Mouse (Mus musculus) embryo, embryonic 11.5 days (tissue): ENCODE measurements around the gene Plekhh2.

Experiments
- DNase-seq: peaks from one replicate; pipeline ENCODE4 v3.0.0-alpha.2; 2012; ENCODE audit warnings: low read depth, low spot score

The Plekhh2 gene

DNA sequence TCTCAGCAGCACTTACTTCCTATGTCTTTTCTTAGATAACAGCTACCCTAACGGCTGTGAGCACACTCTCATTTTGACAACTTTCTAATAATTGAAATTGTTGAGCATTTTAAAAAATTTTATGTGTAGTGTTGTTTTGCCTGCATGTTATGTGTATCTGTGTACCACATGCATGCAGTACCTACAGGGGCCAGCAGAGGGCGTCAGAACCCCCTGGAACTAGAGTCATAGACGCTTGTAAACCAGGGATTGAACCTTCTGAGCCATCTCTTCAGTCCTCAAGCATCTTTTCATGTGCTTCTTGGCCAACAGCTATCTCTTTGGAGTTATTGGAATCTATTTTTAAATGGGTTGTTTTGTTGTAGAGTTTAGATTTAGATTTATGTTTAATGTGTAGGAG, 130.2 kb downstream of the Plekhh2 start:
- DNase-seq: no peak

DNA sequence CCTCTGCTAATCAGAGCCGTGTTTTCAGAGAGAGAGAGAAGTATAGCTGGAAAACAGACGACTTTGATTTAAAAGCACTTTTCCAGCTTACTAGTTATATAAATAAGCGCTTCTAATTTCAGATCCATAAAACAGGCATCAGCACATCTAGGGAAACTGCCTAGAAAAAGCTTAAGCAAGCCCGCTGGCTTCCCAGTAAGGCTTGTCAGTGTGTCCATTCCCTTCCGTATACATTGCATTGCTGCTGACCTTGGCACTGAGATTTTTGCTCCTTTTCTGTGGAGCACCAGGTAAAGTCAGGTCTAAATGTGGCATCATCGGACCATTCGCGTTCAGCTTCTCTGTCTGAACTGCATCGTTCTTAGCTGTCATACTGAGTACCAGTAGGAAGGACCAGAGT, 130.6 kb downstream of the Plekhh2 start:
- no peak for DNase-seq

DNA sequence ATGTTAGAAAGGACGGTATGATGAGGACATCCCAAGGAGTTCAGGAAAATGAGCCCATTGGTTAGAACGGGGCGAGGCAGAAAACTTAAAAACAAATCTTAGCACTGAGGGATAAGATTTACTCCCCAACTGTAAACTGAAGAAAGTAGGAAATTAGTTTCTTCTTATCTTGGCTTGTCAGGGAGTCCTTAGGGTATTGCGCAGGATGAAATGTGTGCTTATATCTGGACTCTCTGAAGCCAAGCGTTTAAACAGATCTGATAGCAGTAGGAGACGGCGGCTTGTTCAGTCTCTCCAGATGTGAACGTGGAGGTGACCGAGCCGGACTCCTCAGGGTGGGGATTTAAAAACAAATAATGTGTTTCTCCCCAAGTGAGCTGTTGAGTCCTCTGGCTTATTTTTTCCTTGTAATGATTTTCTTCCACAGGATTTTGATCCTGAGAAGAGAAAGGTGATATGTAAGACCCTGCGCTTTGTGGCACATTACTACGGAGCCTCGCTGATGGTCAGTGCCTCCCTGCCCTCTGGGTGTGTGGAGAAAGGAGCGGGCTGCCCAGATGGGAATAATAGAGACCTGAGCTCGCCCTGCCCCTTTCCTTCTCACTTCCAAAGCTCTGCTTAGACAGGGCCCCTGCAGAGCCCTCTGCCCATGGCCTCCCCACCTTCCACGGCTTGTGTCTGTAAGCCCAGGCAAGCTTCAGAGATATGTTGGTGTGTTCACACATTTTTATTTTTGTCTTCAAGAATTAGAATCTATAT, 132.8 kb downstream of the Plekhh2 start:
- DNase-seq: no peak

DNA sequence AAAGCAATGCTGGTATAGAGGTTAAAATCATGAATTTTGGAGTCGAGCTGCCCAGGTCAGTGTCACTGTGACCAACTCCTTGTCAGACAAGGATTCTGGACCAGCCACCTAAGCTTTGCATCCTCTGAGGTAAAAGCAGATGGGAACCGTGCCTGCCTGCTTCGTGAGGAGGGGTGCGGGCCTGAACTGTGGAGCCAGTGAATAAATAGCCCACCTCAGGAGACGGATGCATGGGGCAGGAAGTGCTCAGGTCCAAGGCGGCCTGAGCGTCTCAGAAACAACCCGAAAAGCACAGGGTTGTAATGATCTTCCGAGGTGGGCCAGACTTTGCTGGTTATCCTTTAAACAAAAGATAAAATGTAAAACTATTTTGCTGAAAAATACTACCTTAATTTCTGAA, 133.4 kb downstream of the Plekhh2 start:
- no peak for DNase-seq

DNA sequence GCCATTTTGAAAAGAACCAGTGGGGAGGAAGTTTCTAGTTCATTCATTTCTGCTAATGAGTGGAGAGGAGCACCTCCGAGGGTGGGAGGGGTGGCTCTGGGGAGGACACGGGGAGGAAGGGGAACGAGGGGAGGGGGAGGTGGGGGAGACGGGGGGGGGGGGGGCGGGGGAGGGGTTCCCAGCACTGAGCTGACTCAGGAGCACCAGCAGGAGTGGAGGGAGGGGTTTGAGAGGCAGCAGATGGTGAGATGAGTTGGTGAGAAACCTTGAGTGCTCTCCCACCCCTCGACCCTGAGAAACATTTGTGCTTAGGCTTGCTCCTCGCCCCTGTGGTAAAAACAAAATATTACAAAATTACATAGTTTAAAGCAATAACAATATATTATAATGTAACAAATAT, 134.2 kb downstream of the Plekhh2 start:
- no peak for DNase-seq

DNA sequence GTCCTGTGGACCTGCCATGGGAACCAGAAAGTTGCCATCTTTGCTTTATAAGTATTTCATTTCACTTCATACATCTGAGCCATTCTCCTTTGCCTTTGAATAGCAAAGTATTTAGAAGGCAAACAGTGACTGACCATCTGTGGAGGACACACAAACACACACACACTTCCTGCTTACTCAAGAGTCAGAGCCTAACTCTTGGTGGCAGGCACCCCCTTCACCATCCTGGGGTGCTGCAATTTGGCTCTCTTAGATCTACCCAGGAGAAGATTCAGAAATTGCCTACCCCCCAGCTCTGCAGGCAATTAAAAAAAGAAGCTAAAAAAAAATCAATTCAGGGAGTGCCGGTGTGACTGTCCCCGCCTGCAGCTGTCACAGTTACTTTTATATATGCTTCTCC, 134.8 kb downstream of the Plekhh2 start:
- DNase-seq: no peak

DNA sequence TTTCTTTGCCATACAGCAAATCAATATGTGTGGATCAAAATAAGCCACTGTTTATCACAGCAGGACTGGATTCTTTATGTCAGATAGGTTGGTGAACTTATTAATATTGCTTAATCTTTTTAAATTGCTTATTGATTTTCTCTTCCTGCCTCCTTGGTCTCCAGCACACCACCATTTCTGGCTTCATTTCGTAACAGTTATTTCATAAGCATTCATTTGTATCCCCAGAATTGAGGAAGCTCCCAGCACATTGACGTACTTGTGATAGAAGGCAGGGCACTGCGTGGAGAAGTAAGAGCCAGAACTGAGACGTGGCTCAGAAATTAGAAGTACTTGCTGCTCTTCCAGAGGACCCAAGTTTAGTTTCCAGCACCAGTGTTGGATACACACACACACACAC, 135.9 kb downstream of the Plekhh2 start:
- no peak for DNase-seq

DNA sequence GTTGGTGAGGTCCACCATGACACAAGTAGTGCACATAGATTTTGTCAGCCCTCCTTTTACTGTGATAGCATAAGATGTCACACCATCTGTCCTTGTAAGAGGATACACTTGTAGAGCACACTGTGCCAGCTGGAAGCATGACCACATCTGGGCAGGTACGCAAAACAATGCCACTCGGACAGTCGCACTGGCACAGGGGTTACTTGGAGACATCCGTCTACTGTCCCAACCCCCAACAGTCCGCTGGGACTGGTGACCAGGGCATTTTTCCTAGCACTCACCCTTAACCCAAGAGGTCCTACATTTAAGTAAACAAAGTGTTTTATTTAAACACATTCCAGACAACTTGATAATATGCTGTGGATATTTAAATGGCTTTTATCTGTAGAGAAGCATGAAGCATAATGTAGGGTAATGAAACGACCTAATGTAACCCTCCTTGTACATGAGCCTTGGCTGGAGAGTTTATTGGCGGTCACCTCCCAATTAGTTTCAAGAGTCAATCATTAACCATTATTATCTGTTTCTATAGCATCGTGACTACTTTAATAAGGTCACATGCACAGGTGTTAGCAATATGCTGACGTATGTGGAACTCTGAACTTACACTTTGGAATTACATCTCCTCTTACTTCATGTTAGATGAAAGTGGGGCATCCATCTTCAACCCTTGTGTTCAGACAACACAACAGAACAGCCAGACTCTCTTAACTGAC, 138.8 kb downstream of the Plekhh2 start:
- no peak for DNase-seq

DNA sequence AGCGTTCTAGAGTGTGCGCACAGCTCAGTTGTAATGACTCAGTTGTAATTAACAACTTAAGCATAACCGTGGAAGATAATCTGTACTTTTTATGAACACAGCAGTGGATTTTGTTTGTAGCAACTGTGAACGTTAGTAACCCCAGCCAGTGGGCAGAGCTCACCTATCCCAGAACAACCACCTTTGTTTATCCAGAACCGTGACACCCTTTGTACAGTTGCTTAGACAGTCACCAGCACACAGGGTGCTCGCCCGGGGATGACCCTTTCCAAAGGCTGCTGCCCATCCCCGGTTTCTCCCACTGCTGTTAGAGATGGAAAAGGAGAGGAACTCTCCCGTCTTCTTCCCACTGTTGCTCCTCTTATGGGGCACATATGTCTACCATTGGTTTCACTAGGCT, 141.8 kb downstream of the Plekhh2 start:
- DNase-seq: no peak

DNA sequence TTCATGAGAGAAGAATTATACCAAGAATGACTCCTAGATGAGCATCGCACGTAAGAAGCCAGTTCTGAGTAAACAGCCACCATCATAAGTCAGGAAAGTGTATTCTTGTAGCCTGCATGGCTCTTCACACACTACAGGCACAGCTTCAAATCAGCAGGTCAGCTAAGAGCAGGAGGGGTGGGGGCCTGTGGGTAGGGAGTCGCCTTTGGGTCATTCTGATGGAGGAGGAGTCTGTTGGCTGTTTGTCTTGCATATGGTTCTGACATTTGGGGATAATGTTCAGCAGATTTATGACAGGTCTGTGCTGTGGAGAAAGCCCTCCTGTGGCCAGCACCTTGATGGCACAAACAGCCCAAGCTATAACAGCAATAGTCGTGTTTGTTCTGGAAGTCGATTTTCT, 144.5 kb downstream of the Plekhh2 start:
- no peak for DNase-seq

DNA sequence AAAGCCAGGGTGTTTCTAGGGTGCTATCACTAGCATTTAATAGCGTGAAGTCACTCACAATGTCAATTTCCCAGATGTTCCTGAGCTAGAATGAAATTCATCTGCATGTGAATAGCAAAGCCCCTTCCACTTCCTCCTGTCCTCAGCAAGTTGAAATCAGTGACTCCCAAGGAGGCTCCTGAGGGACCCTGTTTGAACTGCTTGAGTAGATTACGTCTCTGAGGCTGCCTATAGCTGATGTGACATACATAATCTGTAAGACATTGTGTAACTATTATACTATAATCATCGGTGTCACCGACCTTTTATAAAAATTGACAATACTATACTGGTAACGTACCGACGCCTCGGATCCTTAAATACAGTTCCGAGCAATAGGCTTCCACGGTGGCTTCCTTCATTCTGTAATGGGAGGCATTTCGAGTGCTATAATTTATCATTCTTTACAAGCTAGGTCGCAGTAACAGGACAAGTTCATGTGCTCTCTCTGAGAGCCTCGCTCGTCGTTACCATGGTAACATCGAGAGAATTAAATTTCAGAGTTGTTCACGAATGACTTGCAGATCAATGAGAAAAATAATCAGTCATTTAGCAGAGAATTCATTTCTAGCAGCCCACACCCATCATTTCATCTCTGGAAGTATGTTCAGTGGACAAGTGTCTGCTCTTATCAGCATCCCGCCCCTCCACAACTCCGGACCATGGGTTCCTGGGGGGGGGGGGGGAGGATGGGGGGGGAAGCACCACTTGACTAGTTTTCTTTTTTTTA, 145.1 kb downstream of the Plekhh2 start:
- no peak for DNase-seq

DNA sequence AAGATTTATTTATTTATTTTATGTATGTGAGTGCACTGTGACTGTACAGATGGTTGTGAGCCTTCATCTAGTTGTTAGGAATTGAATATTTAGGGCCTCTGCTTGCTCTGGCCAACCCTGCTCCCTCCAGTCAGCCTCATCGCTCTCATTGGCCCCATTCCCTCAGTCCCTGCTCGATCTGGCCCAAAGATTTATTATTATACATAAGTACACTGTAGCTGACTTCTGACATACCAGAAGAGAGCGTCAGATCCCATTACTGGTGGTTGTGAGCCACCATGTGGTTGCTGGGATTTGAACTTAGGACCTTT, 145.7 kb downstream of the Plekhh2 start:
- no peak for DNase-seq

DNA sequence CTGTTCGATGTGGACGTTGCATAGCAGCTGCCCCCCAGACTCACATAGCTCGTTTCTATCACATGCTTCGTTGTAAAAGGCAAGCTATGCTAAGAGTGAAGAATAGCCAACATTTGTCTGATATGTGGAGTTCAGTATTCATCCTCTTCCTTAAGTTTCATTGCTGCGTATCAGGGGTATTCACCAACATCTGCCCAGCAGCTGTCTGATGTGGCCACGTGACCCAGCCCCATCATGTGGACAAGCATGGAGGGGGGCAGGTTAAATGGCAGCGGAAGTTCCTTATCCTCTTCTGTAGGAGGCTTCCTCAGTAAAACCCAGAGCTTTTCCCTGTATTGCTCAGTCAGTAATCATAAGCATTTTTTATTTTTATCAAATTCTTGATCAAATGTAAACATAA, 146.1 kb downstream of the Plekhh2 start:
- no peak for DNase-seq

DNA sequence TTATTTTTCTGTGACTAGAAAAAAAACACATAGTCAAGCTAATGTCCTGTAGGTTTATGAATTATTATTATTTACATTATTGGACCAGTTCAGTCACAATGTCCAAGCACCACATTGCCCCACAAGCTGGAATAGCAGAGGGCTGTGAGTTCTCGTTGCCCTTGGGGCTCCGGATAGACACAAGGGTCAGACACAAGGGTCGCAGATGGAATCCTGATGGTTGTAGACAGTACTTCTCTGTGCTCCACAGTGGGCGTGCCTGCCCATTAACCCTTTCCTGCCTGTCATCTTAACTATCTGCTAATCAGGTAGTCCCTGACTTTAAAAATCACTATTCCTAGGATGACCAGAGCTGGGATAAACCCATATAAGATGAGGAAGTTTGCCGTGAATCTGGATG, 146.5 kb downstream of the Plekhh2 start:
- no peak for DNase-seq

DNA sequence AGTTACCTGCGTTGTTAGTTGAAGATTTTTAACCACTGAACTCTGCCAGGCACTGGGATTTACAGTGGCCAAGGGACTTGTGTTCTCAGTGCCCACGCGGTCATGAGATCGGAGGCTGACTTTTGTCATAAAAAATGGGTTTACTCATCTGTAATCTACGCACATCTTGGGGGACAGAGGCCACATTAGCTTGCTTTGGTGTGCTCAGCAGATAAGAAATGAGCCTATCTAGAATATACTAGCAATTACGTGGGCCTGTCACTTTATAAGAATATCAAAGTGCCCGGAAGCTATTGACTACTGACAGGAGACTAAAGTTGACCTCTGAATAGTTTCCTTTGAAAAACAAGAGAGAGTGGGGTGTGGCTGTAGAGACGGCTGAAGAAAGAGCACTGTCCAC, 147.3 kb downstream of the Plekhh2 start:
- DNase-seq: no peak

DNA sequence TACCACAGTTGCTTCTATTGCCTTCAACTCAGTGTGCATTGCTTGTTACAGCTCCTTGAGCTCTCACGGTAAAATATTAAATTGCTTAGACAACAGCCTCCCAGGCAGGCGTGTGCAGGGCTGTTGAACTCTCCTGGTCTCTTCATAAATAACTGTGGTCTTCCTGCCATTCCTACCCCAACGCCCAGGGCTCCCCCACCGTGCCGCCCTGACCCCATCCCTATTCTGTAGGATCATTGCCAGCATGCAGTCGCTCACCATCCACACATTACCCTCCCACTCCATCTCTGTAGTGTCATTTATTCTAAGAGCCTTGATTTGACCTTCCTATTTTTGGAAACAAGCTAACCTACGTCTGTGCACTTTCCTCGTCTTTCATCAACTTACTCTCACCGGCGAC, 153.4 kb downstream of the Plekhh2 start:
- DNase-seq: no peak

DNA sequence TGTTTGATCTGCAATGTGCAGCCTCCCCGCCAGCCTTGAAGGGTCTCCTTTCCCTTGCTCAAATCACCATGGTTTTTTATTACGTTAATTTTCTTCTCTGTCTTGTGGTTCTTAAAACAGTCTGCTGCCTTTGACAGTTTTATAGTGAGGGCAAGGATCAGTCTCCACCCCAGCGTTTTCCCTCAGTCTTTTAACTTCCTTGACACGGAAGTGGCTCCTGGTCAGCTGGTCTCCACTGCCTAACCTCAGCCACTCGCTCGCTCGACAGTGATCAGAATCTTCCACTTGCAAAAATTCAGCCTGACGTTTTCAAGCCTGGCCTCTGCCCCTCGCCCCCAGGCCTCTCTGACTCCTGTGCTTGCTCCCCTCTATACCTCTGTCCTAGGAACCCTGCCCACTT, 154.0 kb downstream of the Plekhh2 start:
- DNase-seq: no peak

DNA sequence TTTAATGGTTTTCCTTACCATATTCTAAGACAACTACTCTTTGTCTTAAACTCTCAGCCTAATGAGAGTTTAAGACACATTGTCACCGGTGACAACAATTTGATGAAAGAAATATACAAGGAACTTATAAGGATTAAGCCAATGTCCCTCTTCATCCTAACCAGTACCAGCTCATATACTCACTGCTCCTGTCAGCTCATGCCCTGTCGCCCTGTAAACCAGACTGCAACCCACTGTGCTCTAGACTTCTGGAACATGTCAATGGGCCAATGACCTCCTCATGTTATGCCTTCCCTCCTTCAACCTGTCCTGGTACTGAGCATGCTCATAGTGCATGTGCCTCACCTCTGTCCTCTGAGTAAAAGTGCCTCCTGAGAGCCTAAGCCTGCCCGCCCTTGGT, 156.2 kb downstream of the Plekhh2 start:
- DNase-seq: no peak
